Mouse (Mus musculus) lung, postnatal 0 days (tissue): ENCODE data around the gene Dixdc1. TPM values are rescaled to one million over a fixed set of nuclear protein-coding genes. Genes with fewer than 3 reads are reported as not detected.

Experiments
- ATAC-seq: fragments of 200-750 bp; cut with Nextera tagmentation; 2 replicates; pipeline ENCODE4 v1.8.0; 2017; ENCODE audit warnings: moderate library complexity
- DNase-seq: peaks from one replicate; pipeline ENCODE4 v3.0.0-alpha.2; 2016; ENCODE audit warnings: low spot score
- H3K27ac ChIP-seq: fragments of 300-500 bp; sonication (generic); 2 replicates; pipeline ENCODE4 v1.5.1; 2014; ENCODE audit warnings: antibody characterized with exemption, mild to moderate bottlenecking, low read length, mixed read lengths
- H3K27me3 ChIP-seq: fragments of 300-500 bp; sonication (generic); replicated peaks from 2 replicates; pipeline ENCODE4 v1.6.1; 2014; ENCODE audit warnings: low read length, mixed read lengths; ENCODE audit not compliant: insufficient read depth
- H3K36me3 ChIP-seq: fragments of 300-500 bp; sonication (generic); 2 replicates; pipeline ENCODE4 v1.6.1; 2014; ENCODE audit warnings: low read length, mixed read lengths; ENCODE audit not compliant: insufficient read depth
- H3K4me1 ChIP-seq: fragments of 300-500 bp; sonication (generic); 2 replicates; pipeline ENCODE4 v1.6.1; 2014; ENCODE audit warnings: antibody characterized with exemption, low read depth, low read length, mixed read lengths; ENCODE audit not compliant: insufficient read depth
- H3K4me2 ChIP-seq: fragments of 300-500 bp; sonication (generic); replicated peaks from 2 replicates; pipeline ENCODE4 v1.6.1; 2014; ENCODE audit warnings: low read depth, mild to moderate bottlenecking, low read length, moderate library complexity, mixed read lengths
- H3K4me3 ChIP-seq: fragments of 300-500 bp; sonication (generic); 2 replicates; pipeline ENCODE4 v1.5.1; 2014; ENCODE audit warnings: low read depth, low read length
- H3K9ac ChIP-seq: fragments of 300-500 bp; sonication (generic); replicated peaks from 2 replicates; pipeline ENCODE4 v1.6.1; 2014; ENCODE audit warnings: low read depth, mild to moderate bottlenecking
- H3K9me3 ChIP-seq: fragments of 300-500 bp; sonication (generic); 2 replicates; pipeline ENCODE4 v1.6.1; 2016; ENCODE audit warnings: low read length, mixed read lengths
- CTCF ChIP-seq: IDR thresholded peaks from 2 replicates; pipeline ENCODE4 v1.5.1; 2016; ENCODE audit warnings: antibody characterized with exemption, mild to moderate bottlenecking
- EP300 ChIP-seq: IDR thresholded peaks from 2 replicates; pipeline ENCODE4 v1.6.1; 2016; ENCODE audit warnings: antibody characterized with exemption, mild to moderate bottlenecking, control low read depth
- WGBS: fragments of 180-500 bp; shearing (Covaris S2); extraction: QIAGEN DNeasy Blood & Tissue Kit; methylation state at CpG from one replicate; pipeline ENCODE4 v1.1.7; 2014; 5-methylcytosine and 5-hydroxymethylcytosine counted together
- polyA plus RNA-seq: library from polyadenylated mRNA; unstranded; fragments of >200 nt; fragmentation: Nextera tagmentation; extraction: Ambion mirVana; gene quantifications from 2 replicates; pipeline ENCODE4 v1.2.1, GENCODE M21; 2015

Dixdc1 gene
- polyA plus RNA-seq, 1 experiment from 2014 or later: 5.4 TPM

GRCm38 (mm10) chr9:50686866-50687652 lies 52.3 kb downstream of the Dixdc1 start:
- TF ChIP-seq EP300: no peak
- TF ChIP-seq CTCF: no peak
- WGBS: 83% methylated on average over 6 of the region's 6 CpGs
- H3K9me3 ChIP-seq: no peaks in the 10 kb centered on the region
- H3K4me2 ChIP-seq: no peak overlapping the region
- no peaks in the 10 kb centered on the region for H3K27me3 ChIP-seq
- H3K27ac ChIP-seq: no peak overlapping the region
- H3K4me3 ChIP-seq: no peak overlapping the region
- ATAC-seq (no peak), DNase-seq (no peak)
- H3K36me3 ChIP-seq: no peaks in the 10 kb centered on the region
- no peak overlapping the region for H3K9ac ChIP-seq
- no peaks in the 10 kb centered on the region for H3K4me1 ChIP-seq

- DNase-seq: no peak
- H3K27me3 ChIP-seq: no peaks in the 10 kb centered on the region
- H3K4me1 ChIP-seq: no peaks in the 10 kb centered on the region
- no peak for ATAC-seq
- 64% methylated on average over 7 of the region's 7 CpGs for WGBS
- no peak for TF ChIP-seq CTCF
- no peak for TF ChIP-seq EP300
- H3K9me3 ChIP-seq: no peaks in the 10 kb centered on the region
- H3K4me3 ChIP-seq: no peak overlapping the region
- H3K27ac ChIP-seq: no peak overlapping the region
- H3K4me2 ChIP-seq: no peak overlapping the region
- no peaks in the 10 kb centered on the region for H3K36me3 ChIP-seq
- H3K9ac ChIP-seq: no peak overlapping the region
Observed at GRCm38 (mm10) chr9:50681727-50682126, 57.6 kb downstream of the Dixdc1 start.

GRCm38 (mm10) chr9:50679406-50679805 lies 59.9 kb downstream of the Dixdc1 start:
- H3K27me3 ChIP-seq: no peaks in the 10 kb centered on the region
- TF ChIP-seq CTCF: no peak
- TF ChIP-seq EP300: no peak
- WGBS: 83% methylated on average over 1 of the region's 1 CpGs
- no peak overlapping the region for H3K27ac ChIP-seq
- H3K9ac ChIP-seq: no peak overlapping the region
- H3K4me2 ChIP-seq: no peak overlapping the region
- DNase-seq (no peak), ATAC-seq (no peak)
- no peaks in the 10 kb centered on the region for H3K9me3 ChIP-seq
- H3K36me3 ChIP-seq: no peaks in the 10 kb centered on the region
- H3K4me3 ChIP-seq: no peak overlapping the region
- H3K4me1 ChIP-seq: no peaks in the 10 kb centered on the region

- Histone ChIP-seq H3K9me3 (no peaks in the 10 kb centered on the region), H3K9ac (no peak overlapping the region), H3K36me3 (no peaks in the 10 kb centered on the region), H3K4me2 (no peak overlapping the region), H3K27me3 (no peaks in the 10 kb centered on the region), H3K4me1 (no peaks in the 10 kb centered on the region), H3K27ac (no peak overlapping the region), H3K4me3 (no peak overlapping the region)
- DNase-seq: no peak
- TF ChIP-seq EP300 (no peak), CTCF (peak; percentile 26; the same call in 1 of the 2 replicates)
- WGBS: 25% methylated on average over 1 of the region's 1 CpGs
- ATAC-seq: no peak
Observed at GRCm38 (mm10) chr9:50674771-50675170, 64.5 kb downstream of the Dixdc1 start.

GRCm38 (mm10) chr9:50670690-50671089 lies 68.6 kb downstream of the Dixdc1 start:
- Histone ChIP-seq H3K4me1 (no peaks in the 10 kb centered on the region), H3K27me3 (no peaks in the 10 kb centered on the region), H3K4me3 (no peak overlapping the region), H3K4me2 (no peak overlapping the region), H3K9ac (no peak overlapping the region), H3K27ac (no peak overlapping the region), H3K9me3 (no peaks in the 10 kb centered on the region), H3K36me3 (no peaks in the 10 kb centered on the region)
- DNase-seq (peak; percentile 77), ATAC-seq (peak; percentile 77)
- peak; percentile 84 for TF ChIP-seq CTCF
- TF ChIP-seq EP300: no peak
- 32% methylated on average over 5 of the region's 5 CpGs for WGBS

- ATAC-seq (peak; percentile 82), DNase-seq (peak; percentile 44)
- WGBS: 59% methylated on average over 8 of the region's 8 CpGs
- H3K4me3 ChIP-seq: no peak overlapping the region
- H3K27me3 ChIP-seq: no peaks in the 10 kb centered on the region
- no peak overlapping the region for H3K4me2 ChIP-seq
- H3K9me3 ChIP-seq: no peaks in the 10 kb centered on the region
- no peak overlapping the region for H3K9ac ChIP-seq
- H3K36me3 ChIP-seq: no peaks in the 10 kb centered on the region
- TF ChIP-seq EP300 (no peak; the same call in 1 of the 2 replicates), CTCF (peak; percentile 48)
- H3K4me1 ChIP-seq: no peaks in the 10 kb centered on the region
- H3K27ac ChIP-seq: no peak overlapping the region
Observed at GRCm38 (mm10) chr9:50667579-50668498, 71.5 kb downstream of the Dixdc1 start.
